In the genomic region with DNA sequence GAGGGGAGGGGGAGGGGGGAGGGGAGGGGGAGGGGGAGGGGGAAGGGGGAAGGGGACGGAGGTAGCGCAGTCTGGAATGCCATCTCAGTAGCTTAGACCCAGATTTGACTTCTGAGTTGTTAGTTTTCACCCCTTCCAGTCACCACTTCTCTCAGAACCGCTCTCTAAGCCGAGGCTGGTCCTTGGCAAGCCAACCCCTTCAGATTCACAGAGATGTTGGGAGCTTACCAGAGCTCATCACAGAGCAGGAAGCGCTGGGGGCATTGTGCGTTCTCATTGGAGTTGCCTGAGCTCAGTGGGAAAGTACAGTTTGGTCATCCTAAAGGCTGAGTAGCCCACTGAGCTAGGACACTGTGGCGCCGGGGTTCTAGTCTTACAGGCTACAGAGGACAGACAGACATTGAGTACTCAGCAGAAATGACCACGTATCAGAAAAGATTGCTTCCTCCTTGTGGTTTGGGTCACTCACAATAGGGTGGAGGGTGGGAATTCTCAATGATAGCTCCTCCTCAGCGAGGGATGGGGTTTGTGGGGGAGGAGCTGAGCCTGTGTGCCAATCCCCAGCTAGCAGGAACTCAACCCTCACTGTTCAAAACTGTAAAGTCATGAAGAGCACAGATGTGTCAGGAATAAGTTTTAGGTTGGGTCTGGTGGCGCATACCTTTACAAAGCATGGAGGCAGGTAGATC, we compare ENCODE assay signal across 2 mouse cellular contexts.
TF ChIP-seq lines count a peak whose summit lies in the region.

No protein-coding gene starts in this region.

TF ChIP-seq in CH12.LX, 34 proteins besides CTCF, POLR2A, EP300 and RAD21:
- TF ChIP-seq MAZ (IDR thresholded peaks at IDR 0.05; ENCODE audit: low read depth, low read length), result peak; percentile 31; the same call in 1 of the 2 replicates
- TF ChIP-seq NELFE (IDR thresholded peaks at IDR 0.05; ENCODE audit: low read depth, low read length), result peak; percentile 79
- TF ChIP-seq TCF12 (IDR thresholded peaks at IDR 0.05; ENCODE audit: low read depth, low read length), result peak; percentile 30; the same call in 1 of the 2 replicates
- 0 out of 2 replicates have a peak, but pooled peaks have one; percentile 6 for TF ChIP-seq MEF2A (IDR thresholded peaks at IDR 0.05; ENCODE audit: borderline replicate concordance, low read depth, low read length)
- TF ChIP-seq CHD1 (IDR thresholded peaks at IDR 0.05; ENCODE audit: low read depth, low read length), result peak; percentile 40; the same call in 1 of the 2 replicates
- TF ChIP-seq MAFK (IDR thresholded peaks at IDR 0.05; ENCODE audit: insufficient replicate concordance, low read length), result peak; percentile 53; the same call in 1 of the 2 replicates
- TF ChIP-seq ZMIZ1 (IDR thresholded peaks at IDR 0.05; ENCODE audit: low read depth, low read length), result peak; percentile 64; the same call in 1 of the 2 replicates
- no peak for TF ChIP-seq E2F4 (IDR thresholded peaks at IDR 0.05; ENCODE audit: insufficient replicate concordance, low read depth, low read length)
- TF ChIP-seq NRF1 (IDR thresholded peaks at IDR 0.05; ENCODE audit: low read depth, low read length), result 0 out of 2 replicates have a peak, but pooled peaks have one; percentile 18
- peak; percentile 37; the same call in 1 of the 2 replicates for TF ChIP-seq ELF1 (IDR thresholded peaks at IDR 0.05; ENCODE audit: low read depth, low read length)
- TF ChIP-seq CHD2 (IDR thresholded peaks at IDR 0.05; ENCODE audit: low read length), result peak; percentile 61
- TF ChIP-seq TBP (conservative IDR thresholded peaks at IDR 0.05; ENCODE audit: low read depth, low read length), result peak; percentile 62; the same call in 1 of the 2 replicates
- no peak for TF ChIP-seq GABPA (IDR thresholded peaks at IDR 0.05; ENCODE audit: insufficient replicate concordance, low read depth, low read length)
- peak; percentile 34 for TF ChIP-seq SIN3A (IDR thresholded peaks at IDR 0.05; ENCODE audit: low read length)
- 0 out of 2 replicates have a peak, but pooled peaks have one; percentile 12 for TF ChIP-seq ETS1 (conservative IDR thresholded peaks at IDR 0.05; ENCODE audit: low read depth, low read length)
- no peak for TF ChIP-seq POLR2AphosphoS2 (IDR thresholded peaks at IDR 0.05; ENCODE audit: low read depth, low read length)
- TF ChIP-seq JUND (conservative IDR thresholded peaks at IDR 0.05; ENCODE audit: low read depth, low read length), result no peak

TF ChIP-seq in MEL, 35 proteins besides CTCF, POLR2A, EP300 and RAD21:
- TF ChIP-seq SMC3 (IDR thresholded peaks at IDR 0.05; ENCODE audit: low read depth, low read length), result no peak
- no peak for TF ChIP-seq USF2 (IDR thresholded peaks at IDR 0.05; ENCODE audit: borderline replicate concordance in 1 of 2, insufficient read depth in 1 of 2, low read depth in 1 of 2, low read length in 2 of 2)
- TF ChIP-seq USF1 (IDR thresholded peaks at IDR 0.05; ENCODE audit: low read depth, low read length), result no peak
- no peak for TF ChIP-seq MEF2A (IDR thresholded peaks at IDR 0.05; ENCODE audit: extremely low read depth, insufficient replicate concordance, low read depth, low read length, poor library complexity, severe bottlenecking)
- peak; percentile 13; the same call in 1 of the 2 replicates for TF ChIP-seq ELF1 (IDR thresholded peaks at IDR 0.05; ENCODE audit: low read depth, low read length)
- peak; percentile 68; the same call in 1 of the 2 replicates for TF ChIP-seq SIN3A (IDR thresholded peaks at IDR 0.05; ENCODE audit: low read length)
- peak; percentile 50; the same call in 1 of the 2 replicates for TF ChIP-seq ETS1 (IDR thresholded peaks at IDR 0.05; ENCODE audit: low read depth, low read length)
- no peak for TF ChIP-seq TCF12 (IDR thresholded peaks at IDR 0.05; ENCODE audit: low read depth, low read length)
- no peak for TF ChIP-seq MAFK (IDR thresholded peaks at IDR 0.05; ENCODE audit: borderline replicate concordance, low read depth, low read length)
- TF ChIP-seq ZC3H11A (IDR thresholded peaks at IDR 0.05; ENCODE audit: low read depth, low read length), result no peak
- no peak for TF ChIP-seq GABPA (IDR thresholded peaks at IDR 0.05; ENCODE audit: low read depth, low read length)
- no peak for TF ChIP-seq ZKSCAN1 (IDR thresholded peaks at IDR 0.05; ENCODE audit: low read depth, low read length)
- TF ChIP-seq POLR2AphosphoS2 (IDR thresholded peaks at IDR 0.05; ENCODE audit: low read length), result no peak
- peak; percentile 62 for TF ChIP-seq NELFE (IDR thresholded peaks at IDR 0.05; ENCODE audit: low read depth, low read length)
- no peak for TF ChIP-seq E2F4 (IDR thresholded peaks at IDR 0.05; ENCODE audit: borderline replicate concordance, low read depth, low read length)
- peak; percentile 80 for TF ChIP-seq TBP (IDR thresholded peaks at IDR 0.05; ENCODE audit: low read depth, low read length)
- peak; percentile 47; the same call in 1 of the 2 replicates for TF ChIP-seq MXI1 (IDR thresholded peaks at IDR 0.05; ENCODE audit: low read depth, low read length)
- peak; percentile 46; the same call in 1 of the 2 replicates for TF ChIP-seq HCFC1 (IDR thresholded peaks at IDR 0.05; ENCODE audit: low read depth, low read length)
- TF ChIP-seq MYB (IDR thresholded peaks at IDR 0.05; ENCODE audit: low read depth, low read length), result no peak
- TF ChIP-seq RCOR1 (IDR thresholded peaks at IDR 0.05; ENCODE audit: low read depth, low read length), result no peak
